Mouse (Mus musculus): Measurements from ENCODE around the gene Nicn1.

The Nicn1 gene

GRCm38 (mm10) chr9:108337848-108338550 lies 47.8 kb downstream of the Nicn1 start:
- DNase-seq (ENCODE audit: low spot score): no peak

GRCm38 (mm10) chr9:108338551-108338885 lies 48.3 kb downstream of the Nicn1 start:
- DNase-seq (ENCODE audit: low spot score): no peak

- DNase-seq (ENCODE audit: low spot score): peak; percentile 98
These were observed 48.9 kb downstream of the Nicn1 start, which contains the start of gene Gpx1 for GRCm38 (mm10) chr9:108338886-108339781. TSS of gene Gpx1 (plus strand) at chr9:108338903.

- DNase-seq (ENCODE audit: low spot score): peak; percentile 54
These were observed 49.6 kb downstream of the Nicn1 start for GRCm38 (mm10) chr9:108339886-108340257.

GRCm38 (mm10) chr9:108340258-108341138 lies 50.3 kb downstream of the Nicn1 start:
- DNase-seq (ENCODE audit: low spot score): peak; percentile 94

- no peak for DNase-seq (ENCODE audit: low spot score)
These were observed 50.9 kb downstream of the Nicn1 start for GRCm38 (mm10) chr9:108341139-108341475.

- no peak for DNase-seq (ENCODE audit: low spot score)
These were observed 51.6 kb downstream of the Nicn1 start for GRCm38 (mm10) chr9:108341801-108342200.

GRCm38 (mm10) chr9:108342301-108342831 lies 52.1 kb downstream of the Nicn1 start:
- DNase-seq (ENCODE audit: low spot score): no peak

- no peak for DNase-seq (ENCODE audit: low spot score)
These were observed 53.1 kb downstream of the Nicn1 start for GRCm38 (mm10) chr9:108343331-108343730.

- DNase-seq (ENCODE audit: low spot score): peak; percentile 53
These were observed 53.6 kb downstream of the Nicn1 start for GRCm38 (mm10) chr9:108343835-108344234.

GRCm38 (mm10) chr9:108344471-108344870 lies 54.2 kb downstream of the Nicn1 start:
- DNase-seq (ENCODE audit: low spot score): no peak

Measured in c-Kit-positive CD71-positive TER-119-positive erythroid progenitor cells, embryonic 14.5 days (primary cell).